8 mouse cellular contexts compared by ENCODE assay signal in genomic region chr2:153147236-153147635, GRCm38 (mm10). TPM values are rescaled to one million over a fixed set of nuclear protein-coding genes. Genes with fewer than 3 reads are reported as not detected.
A peak's percentile ranks its signal among the peaks of the same experiment; 100 is the strongest.
DNase-seq lines count a peak whose midpoint lies in the region; ATAC-seq lines count a peak whose summit lies in the region.

No protein-coding gene starts in this region.

- peak; percentile 40 for ATAC-seq in granulocyte monocyte progenitor cell, adult 5-6 weeks (replicated peaks; ENCODE audit: poor library complexity, severe bottlenecking)
- ATAC-seq in megakaryocyte progenitor cell, adult 5-6 weeks (replicated peaks; ENCODE audit: poor library complexity): 0 out of 2 replicates have a peak, but pooled peaks have one; percentile 24

- intact Hi-C loops in heart, postnatal 14 days (cut with DNase I): loop anchor here (2.0 kb wide), 1 partner anchor 440 kb away; no protein-coding TSS in a partner anchor
- intact Hi-C loops in gastrocnemius, postnatal 14 days (cut with DNase I; ENCODE audit: low total_unique reads): loop anchor here (5.0 to 10.0 kb wide), 2 partner anchors 95 to 438 kb away; no protein-coding TSS in a partner anchor

- DNase-seq in heart, adult 11 months: peak; percentile 87
- DNase-seq in heart, postnatal 14 days: no peak
- peak; percentile 59 for DNase-seq in MN1 (ENCODE audit: low spot score)
- DNase-seq in gastrocnemius, postnatal 14 days: no peak
- no peak for DNase-seq in layer of hippocampus, adult 18-20 months (ENCODE audit: low spot score in 2 of 2)
- no peak for DNase-seq in ovary, adult 18-20 months (ENCODE audit: low spot score)

RNA-seq across cellular contexts. Expression of gene Tm9sf4, which starts 13.9 kb away (rescaled TPM):
- 10 to 100 TPM; 51.4 to 57.0 TPM for total RNA-seq in heart, postnatal 14 days (2021)
- total RNA-seq in granulocyte monocyte progenitor cell, adult 5-6 weeks (2014; fragmentation: Nextera tagmentation): 54.2 and 60.7 TPM in 2 replicates
- total RNA-seq in granulocyte monocyte progenitor cell, adult 5-6 weeks (2017): 61.3 and 91.4 TPM in 2 replicates
- total RNA-seq in megakaryocyte progenitor cell, adult 5-6 weeks (2015): 59.2 and 60.4 TPM in 2 replicates
- total RNA-seq in megakaryocyte progenitor cell, adult 5-6 weeks (2017): 65.8 and 89.2 TPM in 2 replicates
- 10 to 100 TPM; 38.2 to 41.7 TPM for total RNA-seq in gastrocnemius, postnatal 14 days (2021)
- 10 to 100 TPM; 83.4 to 93.9 TPM for total RNA-seq in layer of hippocampus, adult 18-20 months (2021)

RNA-seq across cellular contexts. Expression of gene Hck, which starts 39.0 kb away (rescaled TPM):
- total RNA-seq in heart, postnatal 14 days (2021): 1 to 10 TPM in 1 of 2 experiments, under 1 TPM in 1; 0.73 to 1.1 TPM
- total RNA-seq in granulocyte monocyte progenitor cell, adult 5-6 weeks (2014; fragmentation: Nextera tagmentation): 6.4 and 9.5 TPM in 2 replicates
- total RNA-seq in granulocyte monocyte progenitor cell, adult 5-6 weeks (2017): 13.1 and 17.5 TPM in 2 replicates
- total RNA-seq in megakaryocyte progenitor cell, adult 5-6 weeks (2015): 16.3 and 17.3 TPM in 2 replicates
- 20.1 and 25.7 TPM in 2 replicates for total RNA-seq in megakaryocyte progenitor cell, adult 5-6 weeks (2017)
- under 1 TPM; 0.60 to 0.76 TPM for total RNA-seq in gastrocnemius, postnatal 14 days (2021)
- 1 to 10 TPM; 1.5 to 2.0 TPM for total RNA-seq in layer of hippocampus, adult 18-20 months (2021)

Comparison
In these comparisons a context has a peak if more than half of its experiments do, and no peak if none do; other contexts are left out.
1. DNase-seq: peak in heart, adult 11 months (single experiment) and MN1 (single experiment); none in heart, postnatal 14 days (0 of 2), gastrocnemius, postnatal 14 days (single experiment), layer of hippocampus, adult 18-20 months (0 of 2) and ovary, adult 18-20 months (single experiment).